Mouse (Mus musculus) olfactory bulb, adult 2 months (tissue): ENCODE data around the gene Gpr62.

Experiments used
- CTCF ChIP-seq: fragments of 200-500 bp; IDR thresholded peaks from 2 replicates; pipeline ENCODE4 v1.5.1; 2012; ENCODE audit warnings: low read depth, mild to moderate bottlenecking, low read length, moderate library complexity; ENCODE audit not compliant: insufficient read depth
- POLR2A ChIP-seq: fragments of 200-500 bp; IDR thresholded peaks from 2 replicates; pipeline ENCODE4 v1.6.1; 2012; ENCODE audit warnings: mild to moderate bottlenecking, low read depth, low read length, moderate library complexity; ENCODE audit not compliant: insufficient read depth

DNA sequence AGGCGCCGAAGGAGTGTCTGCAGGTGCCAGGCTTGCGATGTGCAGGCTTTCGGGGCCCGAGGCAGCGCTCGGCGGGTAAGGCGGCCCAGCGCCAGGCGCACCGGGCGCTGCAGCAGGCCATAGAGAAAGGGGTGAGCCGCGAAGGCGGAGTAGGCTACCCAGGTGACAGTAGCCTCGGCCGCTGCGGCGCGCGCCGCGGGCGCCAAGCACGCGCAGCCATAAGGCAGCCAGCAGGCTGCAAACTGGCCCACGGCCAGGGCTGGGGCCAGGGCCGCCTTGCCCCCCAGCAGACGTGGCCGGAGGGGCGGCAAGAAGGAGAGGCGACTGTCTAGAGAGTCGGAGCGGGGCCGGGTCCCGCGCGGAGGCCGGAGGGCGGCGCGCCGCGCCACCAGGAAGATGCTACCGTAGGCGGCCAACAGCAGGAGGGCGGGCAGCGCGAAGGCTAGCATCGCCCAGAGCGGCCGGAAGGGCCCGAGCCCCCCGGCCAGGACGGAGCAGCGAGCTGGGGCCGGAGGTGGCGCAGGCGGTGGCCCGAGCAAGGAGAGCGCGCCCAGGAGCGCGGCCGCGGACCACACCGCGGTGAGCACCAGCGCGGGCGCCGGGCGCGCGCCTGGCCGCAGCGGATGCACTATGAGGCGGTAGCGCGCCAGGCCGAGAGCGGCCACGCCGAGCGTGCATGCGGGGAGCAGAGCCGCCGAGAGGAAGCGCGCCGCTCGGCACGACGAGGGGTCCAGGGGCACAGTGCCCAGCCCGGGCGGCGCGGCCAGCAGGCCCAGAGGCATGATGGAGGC is 792 bp downstream of the Gpr62 start:
- TF ChIP-seq CTCF (no peak), POLR2A (peak; percentile 34)
